Mouse (Mus musculus): ENCODE measurements around the gene Lrrk1. TPM values are rescaled to one million over a fixed set of nuclear protein-coding genes. Genes with fewer than 3 reads are reported as not detected.

The Lrrk1 gene
- polyA plus RNA-seq, 1 experiment from 2014 or later = 15.4 TPM

DNA sequence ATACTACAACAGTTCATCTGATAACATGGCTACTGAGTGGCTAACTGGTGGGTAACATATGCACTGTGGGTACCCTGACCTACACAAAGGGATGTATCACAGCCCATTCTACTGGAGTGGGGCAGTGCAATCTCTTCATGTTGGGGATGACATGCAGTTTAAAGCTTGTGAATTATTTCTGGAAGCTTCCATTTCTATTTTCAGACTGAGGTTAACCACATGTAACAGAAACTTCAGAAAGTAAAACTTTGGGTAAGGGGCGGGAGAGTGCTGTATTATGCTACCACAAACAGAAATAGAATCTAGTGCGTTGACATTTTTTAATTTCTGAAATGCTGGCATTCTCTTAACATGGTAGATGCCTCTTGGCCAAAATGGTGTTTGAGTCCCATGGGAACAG lies 178.2 kb downstream of the Lrrk1 start:
- H3K4me1 ChIP-seq (ENCODE audit: control insufficient read depth, insufficient read depth, low read length) = no peaks in the 10 kb centered on the region
- 84% methylated on average over 2 of the region's 2 CpGs for WGBS
- no peaks in the 10 kb centered on the region; the same call in 1 of the 2 replicates for H3K9me3 ChIP-seq (ENCODE audit: control insufficient read depth, low read length)
- no peaks in the 10 kb centered on the region for H3K27me3 ChIP-seq (replicated peaks; ENCODE audit: control insufficient read depth, insufficient read depth, low read length)
- no peak overlapping the region for H3K4me2 ChIP-seq (ENCODE audit: low read depth, low read length)
- H3K27ac ChIP-seq (ENCODE audit: low read length) = no peak overlapping the region
- H3K36me3 ChIP-seq (ENCODE audit: control insufficient read depth, insufficient read depth, low read length) = no peaks in the 10 kb centered on the region
- no peak for ATAC-seq
- H3K9ac ChIP-seq (ENCODE audit: low read depth, low read length) = no peak overlapping the region
- H3K4me3 ChIP-seq (ENCODE audit: low read length) = no peak overlapping the region

DNA sequence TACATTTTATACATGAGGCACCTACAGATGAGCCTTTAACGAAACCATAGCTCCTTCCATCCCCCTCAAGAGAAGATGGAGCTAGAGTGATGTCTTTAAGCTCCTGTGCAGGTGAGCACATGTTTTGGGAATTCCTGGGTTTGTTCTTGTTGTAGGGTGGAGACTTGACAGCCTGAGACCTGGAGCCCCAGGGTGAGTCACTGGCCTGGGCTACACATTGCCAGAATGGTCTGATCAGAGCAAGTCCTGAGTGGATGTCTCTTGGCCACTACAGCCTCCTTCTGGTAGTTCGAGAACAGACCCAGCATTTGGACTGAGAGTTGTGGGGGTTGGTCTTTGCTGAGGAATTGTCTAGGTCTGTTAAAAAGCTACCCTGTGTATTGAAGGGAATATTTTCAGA lies 186.5 kb downstream of the Lrrk1 start:
- no peak for ATAC-seq
- Histone ChIP-seq H3K9ac (ENCODE audit: low read depth, low read length) (no peak overlapping the region), H3K27ac (ENCODE audit: low read length) (no peak overlapping the region), H3K4me2 (ENCODE audit: low read depth, low read length) (no peak overlapping the region), H3K9me3 (ENCODE audit: control insufficient read depth, low read length) (no peaks in the 10 kb centered on the region), H3K4me1 (ENCODE audit: control insufficient read depth, insufficient read depth, low read length) (no peaks in the 10 kb centered on the region), H3K36me3 (ENCODE audit: control insufficient read depth, insufficient read depth, low read length) (no peaks in the 10 kb centered on the region), H3K27me3 (replicated peaks; ENCODE audit: control insufficient read depth, insufficient read depth, low read length) (no peaks in the 10 kb centered on the region), H3K4me3 (ENCODE audit: low read length) (no peak overlapping the region)
- WGBS = 91% methylated on average over 2 of the region's 2 CpGs

DNA sequence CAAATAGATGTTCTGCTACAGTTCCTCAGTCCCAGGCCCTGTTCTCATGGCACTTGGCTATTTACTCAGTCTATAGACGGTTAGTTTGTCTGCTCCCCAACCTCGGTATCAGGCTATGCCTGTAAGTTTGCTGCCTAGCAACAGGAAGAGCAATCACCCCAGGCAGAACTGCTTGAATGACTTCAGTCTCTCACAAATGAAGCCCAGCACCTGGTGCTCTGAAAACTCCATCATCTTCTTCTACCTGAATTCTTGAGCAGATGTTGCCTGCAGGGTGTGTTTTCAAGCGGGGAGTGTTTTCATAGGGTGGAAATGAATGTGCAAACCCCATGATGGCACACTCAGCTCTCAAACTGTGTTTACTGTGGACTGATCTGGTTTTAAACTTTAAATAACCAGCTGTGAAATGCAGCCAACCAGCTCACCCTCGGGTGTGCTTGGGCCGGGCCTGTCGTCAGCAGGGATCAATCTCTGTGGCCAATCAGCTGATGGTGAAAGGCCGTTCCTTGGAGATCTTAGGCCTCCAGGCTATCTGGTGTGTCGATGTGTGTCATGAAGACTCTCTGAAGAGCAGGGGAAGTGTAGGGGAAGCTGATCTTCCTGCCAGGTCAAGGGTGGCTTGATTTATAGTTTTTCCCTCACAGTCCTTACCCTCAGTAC lies 187.2 kb downstream of the Lrrk1 start:
- no peak overlapping the region for H3K4me2 ChIP-seq (ENCODE audit: low read depth, low read length)
- H3K9ac ChIP-seq (ENCODE audit: low read depth, low read length) = no peak overlapping the region
- H3K36me3 ChIP-seq (ENCODE audit: control insufficient read depth, insufficient read depth, low read length) = no peaks in the 10 kb centered on the region
- 25% methylated on average over 8 of the region's 8 CpGs for WGBS
- H3K27me3 ChIP-seq (replicated peaks; ENCODE audit: control insufficient read depth, insufficient read depth, low read length) = no peaks in the 10 kb centered on the region
- no peaks in the 10 kb centered on the region for H3K4me1 ChIP-seq (ENCODE audit: control insufficient read depth, insufficient read depth, low read length)
- no peak for ATAC-seq
- H3K9me3 ChIP-seq (ENCODE audit: control insufficient read depth, low read length) = no peaks in the 10 kb centered on the region
- no peak overlapping the region for H3K27ac ChIP-seq (ENCODE audit: low read length)
- H3K4me3 ChIP-seq (ENCODE audit: low read length) = no peak overlapping the region

DNA sequence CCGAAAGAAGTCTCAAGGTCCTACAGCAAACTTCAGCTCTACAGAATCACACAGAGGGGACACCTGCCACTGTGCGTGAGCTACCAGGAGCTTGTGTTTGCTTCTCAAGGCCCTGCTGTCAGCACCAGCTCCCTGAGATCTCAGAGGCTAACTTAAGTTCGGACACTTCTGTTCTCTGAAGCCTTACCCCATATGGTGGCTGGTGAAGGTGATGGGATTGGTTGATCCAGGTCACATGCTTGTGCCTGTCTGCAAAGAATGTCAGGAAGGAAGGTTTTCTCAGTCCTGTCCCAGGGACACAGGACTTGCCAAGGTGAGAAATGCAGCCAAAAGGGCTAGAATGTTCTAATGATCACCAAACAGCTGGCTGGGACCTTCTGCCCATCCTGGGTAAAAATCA lies 187.8 kb downstream of the Lrrk1 start:
- H3K27me3 ChIP-seq (replicated peaks; ENCODE audit: control insufficient read depth, insufficient read depth, low read length) = no peaks in the 10 kb centered on the region
- H3K9me3 ChIP-seq (ENCODE audit: control insufficient read depth, low read length) = no peaks in the 10 kb centered on the region
- no peaks in the 10 kb centered on the region for H3K4me1 ChIP-seq (ENCODE audit: control insufficient read depth, insufficient read depth, low read length)
- no peak overlapping the region for H3K4me3 ChIP-seq (ENCODE audit: low read length)
- WGBS = 75% methylated on average over 3 of the region's 3 CpGs
- H3K9ac ChIP-seq (ENCODE audit: low read depth, low read length) = no peak overlapping the region
- no peaks in the 10 kb centered on the region for H3K36me3 ChIP-seq (ENCODE audit: control insufficient read depth, insufficient read depth, low read length)
- no peak overlapping the region for H3K27ac ChIP-seq (ENCODE audit: low read length)
- ATAC-seq = no peak
- no peak overlapping the region for H3K4me2 ChIP-seq (ENCODE audit: low read depth, low read length)

- Histone ChIP-seq H3K36me3 (ENCODE audit: control insufficient read depth, insufficient read depth, low read length) (no peaks in the 10 kb centered on the region), H3K4me1 (ENCODE audit: control insufficient read depth, insufficient read depth, low read length) (no peaks in the 10 kb centered on the region), H3K27me3 (replicated peaks; ENCODE audit: control insufficient read depth, insufficient read depth, low read length) (no peaks in the 10 kb centered on the region), H3K27ac (ENCODE audit: low read length) (no peak overlapping the region), H3K9me3 (ENCODE audit: control insufficient read depth, low read length) (no peaks in the 10 kb centered on the region), H3K9ac (ENCODE audit: low read depth, low read length) (no peak overlapping the region), H3K4me3 (ENCODE audit: low read length) (no peak overlapping the region), H3K4me2 (ENCODE audit: low read depth, low read length) (no peak overlapping the region)
- 83% methylated on average over 5 of the region's 5 CpGs for WGBS
- no peak for ATAC-seq
Measured at GRCm38 (mm10) chr7:66199391-66199831, 188.7 kb downstream of the Lrrk1 start.

DNA sequence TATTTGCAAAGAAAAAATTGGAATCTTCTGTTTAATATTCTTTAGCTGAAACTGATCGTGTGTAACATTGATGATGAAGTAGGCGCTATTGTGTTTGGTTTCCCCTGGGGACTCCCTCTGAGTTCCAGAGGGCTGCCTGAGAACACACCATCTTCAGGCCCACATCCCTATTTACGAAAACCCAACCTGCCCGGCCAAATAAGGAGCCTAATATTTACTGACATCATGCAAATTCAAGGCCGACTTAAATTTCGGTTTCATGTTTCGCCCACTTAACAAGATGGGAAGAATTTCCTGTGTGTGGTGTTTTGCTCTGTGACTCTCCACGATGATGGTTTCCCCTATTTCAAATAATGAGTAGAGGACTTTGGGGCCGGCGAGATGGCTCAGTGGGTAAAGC lies 189.7 kb downstream of the Lrrk1 start:
- Histone ChIP-seq H3K36me3 (ENCODE audit: control insufficient read depth, insufficient read depth, low read length) (no peaks in the 10 kb centered on the region), H3K4me1 (ENCODE audit: control insufficient read depth, insufficient read depth, low read length) (no peaks in the 10 kb centered on the region), H3K9ac (ENCODE audit: low read depth, low read length) (no peak overlapping the region), H3K27me3 (replicated peaks; ENCODE audit: control insufficient read depth, insufficient read depth, low read length) (no peaks in the 10 kb centered on the region), H3K27ac (ENCODE audit: low read length) (no peak overlapping the region), H3K4me3 (ENCODE audit: low read length) (no peak overlapping the region), H3K4me2 (ENCODE audit: low read depth, low read length) (no peak overlapping the region), H3K9me3 (ENCODE audit: control insufficient read depth, low read length) (no peaks in the 10 kb centered on the region)
- no peak for ATAC-seq
- WGBS = 76% methylated on average over 10 of the region's 10 CpGs

DNA sequence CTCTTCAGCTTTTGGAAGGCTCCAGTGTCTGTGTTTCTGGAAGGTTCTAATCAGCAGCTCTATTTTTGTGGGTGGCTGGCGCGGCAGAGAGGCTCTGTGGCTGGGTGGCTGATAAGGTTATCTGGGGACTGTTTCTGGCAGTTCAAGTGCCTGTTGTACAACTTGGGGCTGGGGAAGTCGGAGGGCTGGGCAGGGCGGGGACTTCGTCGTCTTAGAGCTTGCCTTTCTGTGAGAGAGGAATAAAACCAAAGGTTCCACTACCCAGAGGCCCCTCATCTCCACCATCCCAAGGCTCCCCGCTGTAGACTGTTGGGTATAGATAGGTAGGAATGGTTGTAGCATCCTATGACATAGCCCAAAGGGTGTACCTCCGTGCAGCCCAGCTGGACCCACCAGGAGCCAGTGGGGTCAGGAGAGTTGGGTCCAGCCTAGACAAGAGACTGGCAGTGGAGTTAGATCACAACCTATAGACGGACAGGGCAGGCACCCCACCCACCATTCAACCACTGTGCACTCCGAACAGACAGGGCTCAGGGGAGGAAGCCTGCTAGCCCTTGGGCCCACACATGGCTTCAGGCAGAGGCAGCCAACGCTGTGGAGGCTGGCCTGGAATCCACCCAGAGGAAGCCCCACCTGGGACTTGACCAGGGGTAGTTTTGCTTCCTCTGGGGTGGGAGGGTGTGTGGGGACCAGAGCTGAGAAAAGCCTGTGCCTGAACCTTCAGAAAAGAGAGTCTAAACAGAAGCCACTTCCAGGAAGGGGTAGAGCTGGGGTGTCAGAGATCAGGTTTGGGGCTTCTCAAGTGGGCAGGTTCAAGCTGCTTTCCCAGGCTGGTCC lies 191.3 kb downstream of the Lrrk1 start:
- H3K4me1 ChIP-seq (ENCODE audit: control insufficient read depth, insufficient read depth, low read length) = no peaks in the 10 kb centered on the region
- no peaks in the 10 kb centered on the region for H3K9me3 ChIP-seq (ENCODE audit: control insufficient read depth, low read length)
- no peaks in the 10 kb centered on the region for H3K36me3 ChIP-seq (ENCODE audit: control insufficient read depth, insufficient read depth, low read length)
- no peak overlapping the region for H3K27ac ChIP-seq (ENCODE audit: low read length)
- H3K4me2 ChIP-seq (ENCODE audit: low read depth, low read length) = no peak overlapping the region
- H3K9ac ChIP-seq (ENCODE audit: low read depth, low read length) = no peak overlapping the region
- WGBS = 67% methylated on average over 11 of the region's 11 CpGs
- ATAC-seq = peak; percentile 79
- H3K4me3 ChIP-seq (ENCODE audit: low read length) = no peak overlapping the region
- no peaks in the 10 kb centered on the region for H3K27me3 ChIP-seq (replicated peaks; ENCODE audit: control insufficient read depth, insufficient read depth, low read length)

DNA sequence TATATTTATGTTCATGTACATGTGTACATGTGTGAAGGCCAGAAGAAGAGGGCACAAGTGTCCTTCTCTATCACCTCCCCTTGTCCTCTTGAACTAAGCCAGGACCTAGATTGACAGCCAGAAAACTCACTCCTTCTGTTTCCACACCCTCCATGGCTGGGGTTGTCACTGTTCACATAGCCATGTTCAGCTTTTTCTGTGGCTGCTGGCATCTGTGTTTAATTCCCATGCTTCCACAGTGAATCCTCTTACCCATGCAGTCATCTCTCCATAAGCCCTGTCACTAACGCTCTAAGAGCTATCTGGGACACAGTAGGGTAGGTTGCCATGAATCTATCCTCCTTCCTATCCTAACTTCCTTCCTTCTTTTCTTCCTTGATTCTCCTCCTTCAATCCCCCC lies 192.3 kb downstream of the Lrrk1 start:
- Histone ChIP-seq H3K4me3 (ENCODE audit: low read length) (no peak overlapping the region), H3K9ac (ENCODE audit: low read depth, low read length) (no peak overlapping the region)

GRCm38 (mm10) chr7:66194511-66194910 lies 193.6 kb downstream of the Lrrk1 start:
- Histone ChIP-seq H3K4me2 (ENCODE audit: low read depth, low read length) (no peak overlapping the region), H3K4me3 (ENCODE audit: low read length) (no peak overlapping the region), H3K36me3 (ENCODE audit: control insufficient read depth, insufficient read depth, low read length) (no peaks in the 10 kb centered on the region), H3K27me3 (replicated peaks; ENCODE audit: control insufficient read depth, insufficient read depth, low read length) (no peaks in the 10 kb centered on the region), H3K9ac (ENCODE audit: low read depth, low read length) (no peak overlapping the region), H3K4me1 (ENCODE audit: control insufficient read depth, insufficient read depth, low read length) (no peaks in the 10 kb centered on the region), H3K27ac (ENCODE audit: low read length) (no peak overlapping the region), H3K9me3 (ENCODE audit: control insufficient read depth, low read length) (no peaks in the 10 kb centered on the region)
- ATAC-seq = no peak
- WGBS = 74% methylated on average over 3 of the region's 3 CpGs

More for the DNA sequence above, 192.3 kb downstream of the Lrrk1 start:
- Histone ChIP-seq H3K27ac (ENCODE audit: low read length) (no peak overlapping the region), H3K4me1 (ENCODE audit: control insufficient read depth, insufficient read depth, low read length) (no peaks in the 10 kb centered on the region), H3K36me3 (ENCODE audit: control insufficient read depth, insufficient read depth, low read length) (no peaks in the 10 kb centered on the region), H3K27me3 (replicated peaks; ENCODE audit: control insufficient read depth, insufficient read depth, low read length) (no peaks in the 10 kb centered on the region), H3K9me3 (ENCODE audit: control insufficient read depth, low read length) (no peaks in the 10 kb centered on the region), H3K4me2 (ENCODE audit: low read depth, low read length) (no peak overlapping the region)
- WGBS = 76% methylated on average over 1 of the region's 1 CpGs
- ATAC-seq = no peak
